In genomic region chr4:16524908-16525307, GRCm38 (mm10) we compare ENCODE assay signal across 20 mouse cellular contexts.
DNase-seq lines count a peak whose midpoint lies in the region; ATAC-seq and TF ChIP-seq lines count a peak whose summit lies in the region.
"Had no signal": no experiment of that assay in that cellular context is flagged by ENCODE, and none has a peak within 500 bp of the region (broad histone marks: within the 10 kb centered on the region; RNA-seq: fewer than 3 reads in every experiment).

No protein-coding gene starts in this region.

- H3K9ac ChIP-seq in MEL (ENCODE audit: control insufficient read depth, low read depth, low read length, poor library complexity, severe bottlenecking), result no peak overlapping the region
- H3K9ac ChIP-seq in heart, embryonic 12.5 days, result no peak overlapping the region

- H3K4me3 ChIP-seq in G1E (ENCODE audit: low read depth, low read length) (no peak overlapping the region), MEL (ENCODE audit: control insufficient read depth in 1 of 2, insufficient read depth in 1 of 2, low read depth in 2 of 2, low read length in 2 of 2) (no peak overlapping the region)
- H3K4me3 ChIP-seq in heart, embryonic 12.5 days, result no peak overlapping the region

- no peaks in the 10 kb centered on the region for H3K27me3 ChIP-seq in G1E (ENCODE audit: insufficient read depth, low read length)
- no peaks in the 10 kb centered on the region for H3K27me3 ChIP-seq in MEL (ENCODE audit: control insufficient read depth in 1 of 2, insufficient read depth in 2 of 2, low read length in 2 of 2)
- H3K27me3 ChIP-seq in heart, embryonic 12.5 days (replicated peaks), result no peaks in the 10 kb centered on the region
- H3K27me3 ChIP-seq: CH12.LX, Patski had no signal

- H3K4me2 ChIP-seq in heart, embryonic 12.5 days, result no peak overlapping the region

- WGBS in heart, embryonic 12.5 days, result 61% methylated on average over 2 of the region's 2 CpGs

- H3K4me1 ChIP-seq in G1E (ENCODE audit: insufficient read depth, low read depth, low read length), result no peaks in the 10 kb centered on the region
- H3K4me1 ChIP-seq in MEL (ENCODE audit: control insufficient read depth in 1 of 2, insufficient read depth in 2 of 2, low read length in 2 of 2), result no peaks in the 10 kb centered on the region
- no peaks in the 10 kb centered on the region for H3K4me1 ChIP-seq in heart, embryonic 12.5 days (replicated peaks)

- TF ChIP-seq POLR2A in MEL (IDR thresholded peaks at IDR 0.05; ENCODE audit: control insufficient read depth in 1 of 2, insufficient read depth in 1 of 2, low read depth in 1 of 2, low read length in 2 of 2, poor library complexity in 1 of 2), result no peak

- peak; percentile 77 for ATAC-seq in G1E (ENCODE audit: extremely low read depth, insufficient number of reproducible peaks, low FRiP score, poor library complexity, severe bottlenecking)
- ATAC-seq in heart, embryonic 12.5 days (ENCODE audit: insufficient number of reproducible peaks, low FRiP score), result no peak
- ATAC-seq: activated CD4-positive, CD25-positive, alpha-beta regulatory T cell, adult 4 months; CD4-positive, CD25-positive, alpha-beta regulatory T cell, adult 4 months; Patski had no signal

- no peak for TF ChIP-seq RAD21 in MEL (IDR thresholded peaks at IDR 0.05; ENCODE audit: low read depth, low read length)

- intact Hi-C loops in left cerebral cortex, postnatal 14 days (cut with DNase I), result no loop called here

- H3K9me3 ChIP-seq in G1E (replicated peaks) (no peaks in the 10 kb centered on the region), MEL (replicated peaks; ENCODE audit: insufficient read depth, low read length) (no peaks in the 10 kb centered on the region)
- peaks cover 3% of the 10 kb centered on the region; the same call in 1 of the 2 replicates for H3K9me3 ChIP-seq in heart, embryonic 12.5 days (replicated peaks)

- TF ChIP-seq EP300 in MEL (IDR thresholded peaks at IDR 0.05; ENCODE audit: low read depth in 1 of 2, low read length in 2 of 2), result peak; percentile 46 to 49; a peak in 2 of 4 replicates

- DNase-seq in G1E (ENCODE audit: low spot score) (no peak), MEL (ENCODE audit: low read depth, low spot score) (peak; percentile 10)
- DNase-seq in left cerebral cortex, postnatal 14 days (ENCODE audit: low spot score in 2 of 2), result no peak
- DNase-seq: adrenal gland, adult 2 months; adrenal gland, adult 8-10 months; adrenal gland, postnatal 10 days; adrenal gland, postnatal 14 days; adrenal gland, postnatal 25 days; adrenal gland, postnatal 36 days; B cell, adult 2 months; cerebellum, adult 11 months; cerebellum, adult 11-12 months; cerebellum, adult 18-20 months; cerebellum, adult 2 months; cerebellum, adult 8-10 months had no signal

- H3K36me3 ChIP-seq in G1E (replicated peaks) (no peaks in the 10 kb centered on the region), MEL (ENCODE audit: control insufficient read depth in 1 of 2, insufficient read depth in 2 of 2, low read length in 2 of 2) (no peaks in the 10 kb centered on the region)
- no peaks in the 10 kb centered on the region for H3K36me3 ChIP-seq in heart, embryonic 12.5 days

- no peaks in the 10 kb centered on the region for H3K79me2 ChIP-seq in MEL (ENCODE audit: control insufficient read depth, insufficient read depth, low read length, poor library complexity)

- no peak for TF ChIP-seq CTCF in G1E (IDR thresholded peaks at IDR 0.05; ENCODE audit: low read depth, low read length)
- TF ChIP-seq CTCF in MEL (IDR thresholded peaks at IDR 0.05 in 2 of 3, conservative IDR thresholded peaks at IDR 0.05 in 1 of 3; ENCODE audit: control insufficient read depth in 1 of 3, insufficient read depth in 1 of 3, low read depth in 2 of 3, low read length in 3 of 3, poor library complexity in 1 of 3, severe bottlenecking in 1 of 3), result no peak

- H3K27ac ChIP-seq in MEL (ENCODE audit: control insufficient read depth, low read depth, low read length), result no peak overlapping the region
- no peak overlapping the region for H3K27ac ChIP-seq in heart, embryonic 12.5 days (ENCODE audit: poor library complexity, severe bottlenecking)

TF ChIP-seq in MEL, 35 proteins besides CTCF, POLR2A, EP300 and RAD21:
- no peak for TF ChIP-seq USF2 (IDR thresholded peaks at IDR 0.05; ENCODE audit: borderline replicate concordance in 1 of 2, insufficient read depth in 1 of 2, low read depth in 1 of 2, low read length in 2 of 2)
- peak; percentile 60; the same call in 1 of the 2 replicates for TF ChIP-seq TCF12 (IDR thresholded peaks at IDR 0.05; ENCODE audit: low read depth, low read length)
- no peak for TF ChIP-seq ELF1 (IDR thresholded peaks at IDR 0.05; ENCODE audit: low read depth, low read length)
- no peak for TF ChIP-seq MYC (IDR thresholded peaks at IDR 0.05; ENCODE audit: low read depth, low read length)
- TF ChIP-seq MYB (IDR thresholded peaks at IDR 0.05; ENCODE audit: low read depth, low read length), result no peak
- peak; percentile 38; the same call in 1 of the 2 replicates for TF ChIP-seq GATA1 (IDR thresholded peaks at IDR 0.05; ENCODE audit: low read depth, low read length)
- TF ChIP-seq ETS1 (IDR thresholded peaks at IDR 0.05; ENCODE audit: low read depth, low read length), result 0 out of 2 replicates have a peak, but pooled peaks have one; percentile 25
